Mouse (Mus musculus) heart, postnatal 25 days (tissue): ENCODE measurements around the gene Ppp3r1. TPM values are rescaled to one million over a fixed set of nuclear protein-coding genes. Genes with fewer than 3 reads are reported as not detected.

Source experiments
- DNase-seq: peaks from one replicate; pipeline ENCODE4 v3.0.0; 2022; ENCODE audit warnings: low spot score
- intact Hi-C: fragments of 180-260 bp; cut with DNase I; formaldehyde crosslinking; loops from one replicate; pipeline ENCODE4 v1.15.1; 2025
- total RNA-seq, 2 experiments: library from RNA; stranded (reverse); gene quantifications; 2 replicates each; pipeline ENCODE4 v1.2.3; 2021

Ppp3r1 gene
- 10 to 100 TPM; 63.5 to 71.5 TPM for total RNA-seq

DNA sequence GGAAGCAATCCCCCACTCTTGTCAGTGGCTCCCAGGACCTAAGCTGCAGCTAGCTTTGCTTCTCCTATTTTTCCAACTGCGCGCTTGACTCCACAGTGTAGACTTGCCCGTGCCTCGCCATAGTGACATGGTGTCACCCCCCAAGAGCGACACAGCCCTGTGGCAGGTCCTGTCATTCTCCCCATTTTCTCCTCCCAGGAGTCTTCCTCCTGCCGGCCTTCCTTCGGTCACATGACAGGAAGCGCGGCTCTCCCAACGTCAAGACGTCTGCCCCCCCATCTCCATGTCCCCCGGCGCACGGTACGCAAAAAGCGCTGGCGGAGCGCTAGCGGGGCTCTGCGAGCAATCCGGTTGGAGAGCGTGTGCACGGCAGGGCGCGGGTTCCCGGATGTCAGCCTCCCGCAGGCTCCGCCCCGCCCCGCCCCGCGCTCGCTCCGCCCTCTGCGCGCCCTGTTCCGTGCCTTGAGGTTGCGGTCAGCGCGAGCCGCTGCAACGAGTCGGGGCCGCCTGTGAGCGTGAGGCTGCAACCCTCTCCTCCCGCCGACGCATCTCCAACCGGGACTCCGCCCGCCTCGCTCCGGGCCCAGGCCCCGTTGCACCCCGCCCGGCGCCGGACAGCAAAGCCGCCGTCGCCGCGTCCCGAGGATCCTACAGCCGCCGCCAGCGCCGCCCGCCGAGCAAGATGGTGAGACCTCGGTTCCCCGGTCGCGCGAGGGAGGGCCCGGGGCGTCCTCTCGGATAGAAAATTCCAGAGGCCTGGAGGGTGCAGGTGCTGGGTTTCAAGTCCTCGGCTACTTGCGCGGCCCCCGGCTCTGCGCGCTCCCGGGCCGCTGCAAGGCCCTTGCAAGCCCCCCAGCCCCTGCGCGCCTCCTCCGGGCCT lies at the start of gene Ppp3r1:
Ppp3r1 (plus strand) TSS at position 406 of the 880 bp plus-strand sequence.
- peak; percentile 92 for DNase-seq
- intact Hi-C loops: loop anchor here (5.0 kb wide), 1 partner anchor 652 kb away; the partner anchor contains the start of gene Sec61g

GRCm38 (mm10) chr11:17112419-17113090 lies 46.5 kb upstream of the Ppp3r1 start:
- intact Hi-C loops: no loop called here
- no peak for DNase-seq

- no peak for DNase-seq
- intact Hi-C loops: no loop called here
Measured at GRCm38 (mm10) chr11:17126418-17126817, 32.6 kb upstream of the Ppp3r1 start.

DNA sequence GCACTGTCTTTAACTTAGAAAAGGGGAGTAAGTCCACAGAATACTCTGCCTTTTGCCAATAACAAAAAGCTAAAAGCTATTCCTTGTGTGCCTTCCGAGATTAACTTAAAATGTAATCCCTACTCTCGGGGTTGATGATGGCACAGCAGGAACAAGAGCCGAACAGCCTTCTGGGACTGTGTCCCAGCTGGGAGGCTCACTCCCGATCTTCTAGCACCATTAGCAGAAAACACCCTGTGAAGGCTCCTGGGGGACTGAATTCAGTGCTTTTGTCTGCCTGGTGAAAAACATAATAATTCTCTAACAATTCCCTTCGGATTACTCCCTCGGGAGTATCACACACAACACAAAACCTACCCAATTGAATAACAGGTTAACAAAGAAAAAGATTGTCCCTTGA lies 23.4 kb upstream of the Ppp3r1 start:
- intact Hi-C loops: no loop called here
- DNase-seq: no peak

DNA sequence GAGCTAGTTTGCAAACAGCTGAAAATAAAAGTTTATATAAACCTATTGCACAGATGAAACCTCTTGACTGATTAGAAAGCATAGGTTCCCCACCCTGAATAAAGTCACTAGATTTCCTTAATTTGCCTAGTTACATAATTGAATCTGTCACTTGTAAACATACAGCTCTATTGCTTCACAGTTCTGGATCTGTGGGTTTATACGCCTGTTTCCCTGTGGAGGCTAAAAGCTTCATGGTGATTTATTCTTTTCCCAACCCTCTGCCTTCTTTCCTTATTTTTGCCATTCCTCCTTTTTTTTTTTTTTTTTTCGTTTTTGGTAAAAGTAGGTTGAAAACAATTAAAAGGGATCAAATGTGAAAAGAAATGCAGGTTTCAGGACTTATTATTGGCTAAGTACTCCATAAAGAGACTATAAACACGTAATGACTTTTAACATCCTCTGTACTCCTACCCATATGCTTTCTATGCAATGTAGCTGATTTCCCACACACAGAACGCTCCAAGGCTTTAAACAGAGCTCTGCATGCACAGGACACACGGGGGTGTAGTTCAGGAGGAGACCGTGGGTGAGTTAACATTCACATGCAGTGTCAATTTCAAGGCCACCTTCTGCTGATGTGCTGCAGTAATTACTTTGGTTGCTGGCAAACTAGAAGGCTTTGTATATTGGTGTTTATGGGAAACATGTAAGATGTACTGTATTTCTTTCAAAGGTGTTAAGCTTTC lies 20.6 kb upstream of the Ppp3r1 start:
- intact Hi-C loops: no loop called here

DNA sequence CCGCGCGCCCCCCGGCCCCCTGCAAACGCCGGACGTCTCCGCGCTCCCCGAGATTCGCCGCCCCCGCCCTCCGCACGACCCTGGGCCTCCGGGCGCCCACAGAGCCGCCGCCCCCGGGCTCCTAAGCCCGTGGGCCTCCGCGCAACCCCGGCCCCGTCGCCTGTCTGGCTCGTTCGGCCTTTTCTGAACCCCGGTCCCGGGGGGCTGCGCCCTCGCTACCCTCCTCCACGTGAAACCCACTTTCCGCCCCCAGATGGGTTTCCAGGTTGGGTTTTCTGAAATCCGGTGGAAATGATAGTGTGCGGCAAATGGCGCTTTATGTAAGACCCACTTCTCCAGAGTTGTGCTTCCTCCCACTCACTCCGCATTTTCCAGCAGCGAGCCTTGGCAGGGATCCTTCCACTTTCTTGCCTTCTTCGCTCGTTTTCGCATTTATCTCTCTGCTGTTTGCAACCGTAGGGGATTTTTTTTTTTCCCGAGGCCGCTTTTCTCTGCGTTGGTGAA lies 727 bp downstream of the Ppp3r1 start:
- intact Hi-C loops: loop anchor here (2.0 to 5.0 kb wide), 4 partner anchors 51 to 652 kb away; partner anchors contain the start of genes C1d, Cnrip1, Plek and Pno1
- DNase-seq: peak; percentile 17

More for the DNA sequence above, 20.6 kb upstream of the Ppp3r1 start:
- DNase-seq: no peak

GRCm38 (mm10) chr11:17160242-17160641 lies 1.2 kb downstream of the Ppp3r1 start:
- DNase-seq: peak; percentile 5

DNA sequence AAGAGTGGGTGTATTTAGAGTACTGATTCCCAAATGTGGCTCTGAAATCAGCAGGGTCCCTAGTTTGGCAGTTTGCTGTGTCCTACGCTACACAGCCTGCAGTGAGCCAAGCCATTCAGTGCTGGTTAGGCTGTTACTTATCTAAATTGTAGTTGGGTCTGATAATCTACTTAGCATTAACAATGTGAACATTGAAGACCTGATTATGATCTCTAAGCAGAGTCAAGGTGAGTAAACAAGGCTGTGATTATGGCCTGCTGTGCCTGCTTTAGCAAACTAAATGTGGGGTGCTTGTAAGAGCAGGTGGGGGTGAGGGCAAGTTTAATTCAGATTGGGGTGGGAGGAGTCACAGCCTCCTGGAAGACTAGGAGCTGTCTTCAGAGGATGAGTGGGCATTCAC lies 4.9 kb downstream of the Ppp3r1 start:
- intact Hi-C loops: loop anchor here (5.0 kb wide), 2 partner anchors 93 to 112 kb away; partner anchors contain the start of genes C1d, Cnrip1 and Plek
- no peak for DNase-seq

More at GRCm38 (mm10) chr11:17160242-17160641, 1.2 kb downstream of the Ppp3r1 start:
- intact Hi-C loops: loop anchor here (2.0 to 5.0 kb wide), 3 partner anchors 51 to 108 kb away; partner anchors contain the start of genes C1d, Cnrip1, Plek and Pno1

- DNase-seq: no peak
- intact Hi-C loops: no loop called here
Measured at GRCm38 (mm10) chr11:17166627-17167026, 7.6 kb downstream of the Ppp3r1 start.

DNA sequence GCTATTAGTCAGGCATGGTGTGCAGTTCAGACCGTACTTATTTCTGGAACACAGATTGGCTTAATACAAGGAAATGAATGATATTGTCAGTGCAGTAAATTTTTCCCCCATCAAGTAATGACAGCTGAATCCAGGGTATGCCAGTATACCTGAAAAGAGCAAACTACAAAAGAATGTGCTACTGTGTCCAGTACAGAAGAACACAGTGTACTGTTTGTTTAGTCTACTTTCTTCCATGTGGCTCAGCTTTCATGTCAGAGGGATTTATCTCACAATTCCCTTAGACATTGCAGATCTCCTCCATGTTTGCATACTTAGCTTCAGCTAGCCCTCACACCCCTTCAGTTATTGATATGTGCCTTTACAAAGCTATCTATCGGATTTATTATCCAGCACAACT lies 10.2 kb downstream of the Ppp3r1 start:
- no peak for DNase-seq
- intact Hi-C loops: no loop called here

- intact Hi-C loops: no loop called here
- DNase-seq: no peak
Measured at GRCm38 (mm10) chr11:17170938-17171729, 12.1 kb downstream of the Ppp3r1 start.

DNA sequence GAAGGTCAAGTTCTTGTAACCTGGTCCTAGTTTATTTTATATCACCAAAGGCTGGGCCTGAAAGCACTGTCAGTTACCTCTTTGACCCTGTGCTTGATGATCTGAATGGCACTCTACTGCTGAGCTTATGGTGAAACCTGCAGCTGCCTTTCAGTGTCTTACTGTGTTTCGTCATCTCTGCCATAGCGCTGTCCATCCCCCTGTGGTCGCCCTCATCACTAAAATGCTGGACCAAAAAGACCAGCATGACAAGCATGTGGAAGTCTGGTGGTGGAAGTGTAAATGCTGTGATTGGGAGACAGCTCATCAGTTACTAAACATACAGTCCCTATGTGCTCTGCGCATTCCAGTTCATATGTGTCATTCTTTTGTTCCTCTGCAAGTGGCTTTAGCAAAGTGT lies 13.2 kb downstream of the Ppp3r1 start:
- intact Hi-C loops: no loop called here
- DNase-seq: no peak

- intact Hi-C loops: no loop called here
Measured at GRCm38 (mm10) chr11:17176638-17177037, 17.6 kb downstream of the Ppp3r1 start.

DNA sequence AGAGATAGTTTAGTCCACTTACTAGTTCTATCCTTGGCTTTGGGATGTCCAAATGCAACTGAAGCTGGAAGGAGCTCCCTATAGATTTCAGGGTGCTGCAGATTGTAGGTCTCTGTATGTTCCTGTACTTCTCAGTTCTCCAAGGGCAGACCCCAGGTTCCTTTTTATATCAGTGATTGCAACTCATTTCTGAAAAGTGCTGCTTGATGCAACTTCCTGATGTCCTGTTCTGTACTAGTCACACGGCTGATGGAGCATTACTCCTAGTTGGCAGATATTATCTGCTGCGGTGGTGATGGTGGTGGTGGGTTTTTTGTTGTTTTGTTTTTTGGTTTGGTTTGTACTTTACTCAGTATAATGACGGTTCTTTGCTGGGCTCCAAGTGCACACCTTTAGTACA lies 21.7 kb downstream of the Ppp3r1 start:
- intact Hi-C loops: no loop called here
- DNase-seq: no peak

More at GRCm38 (mm10) chr11:17176638-17177037, 17.6 kb downstream of the Ppp3r1 start:
- no peak for DNase-seq

DNA sequence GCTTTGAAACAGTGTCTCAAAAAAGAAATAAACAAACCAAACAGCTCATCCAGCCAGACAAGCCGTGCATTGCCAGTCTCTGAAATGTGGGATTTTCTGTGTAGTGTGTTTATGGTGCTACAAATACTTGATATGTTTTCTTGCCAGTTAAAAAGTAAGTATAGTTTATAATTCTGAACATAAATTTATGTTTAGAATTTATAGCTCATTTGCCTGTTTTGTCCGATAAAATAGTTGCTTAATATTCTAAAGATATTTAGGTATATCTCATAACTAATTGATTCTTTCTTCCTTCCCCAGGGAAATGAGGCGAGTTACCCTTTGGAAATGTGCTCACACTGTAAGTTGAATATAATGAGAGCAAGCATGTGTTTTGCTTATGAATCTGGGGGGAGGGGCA lies 22.7 kb downstream of the Ppp3r1 start, which contains the start of gene Wdr92:
Wdr92 (plus strand) TSS at position 301 of the 400 bp plus-strand sequence.
- DNase-seq: no peak
- intact Hi-C loops: no loop called here

DNA sequence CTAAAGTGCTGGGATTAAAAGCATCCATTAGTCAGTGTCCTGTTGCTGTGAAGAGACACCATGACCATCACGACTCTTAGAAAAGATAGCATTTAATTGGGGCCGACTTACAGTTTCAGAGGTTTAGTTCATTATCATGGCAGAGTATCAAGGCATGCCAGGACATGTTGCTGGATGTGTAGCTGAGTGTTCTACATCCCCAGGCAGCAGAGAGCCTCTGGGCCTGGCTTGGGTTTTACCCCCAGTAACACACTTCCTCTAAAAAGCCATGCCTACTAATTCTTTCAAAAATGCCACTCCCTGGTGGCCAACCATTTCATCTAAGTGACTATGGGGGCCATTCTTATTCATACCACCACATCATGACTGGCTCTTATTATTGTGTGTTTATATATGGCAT lies 24.1 kb downstream of the Ppp3r1 start:
- intact Hi-C loops: no loop called here
- DNase-seq: no peak

DNA sequence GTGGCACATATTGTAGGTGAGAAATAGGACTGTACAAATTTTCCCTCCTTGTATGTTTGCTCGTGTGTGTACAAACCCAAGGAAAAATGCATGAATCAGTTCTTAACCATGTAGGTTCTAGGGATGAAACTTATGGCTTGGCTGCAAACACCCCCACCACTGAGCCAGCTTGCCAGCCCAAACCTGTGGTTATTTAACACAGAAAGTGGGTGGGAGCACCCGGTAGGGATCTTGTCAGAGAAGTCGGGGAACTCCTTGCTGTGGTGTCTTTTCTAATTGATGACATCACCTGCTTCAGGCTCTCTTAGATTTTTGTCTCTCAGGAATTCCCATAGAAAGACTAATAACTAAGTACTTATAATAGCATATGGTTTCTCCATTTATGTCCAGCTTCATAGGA lies 28.6 kb downstream of the Ppp3r1 start:
- no peak for DNase-seq
- intact Hi-C loops: no loop called here

- no peak for DNase-seq
- intact Hi-C loops: no loop called here
Measured at GRCm38 (mm10) chr11:17188786-17189185, 29.7 kb downstream of the Ppp3r1 start.
